Mouse (Mus musculus): ENCODE measurements around the gene Mt3. TPM values are rescaled to one million over a fixed set of nuclear protein-coding genes. Genes with fewer than 3 reads are reported as not detected.

The Mt3 gene
- polyA plus RNA-seq, 1 experiment from 2014 or later: 7.0 TPM

- H3K4me1 ChIP-seq (ENCODE audit: control insufficient read depth, insufficient read depth, low read length): peaks cover 6% of the 10 kb centered on the region
- H3K27me3 ChIP-seq (ENCODE audit: control insufficient read depth, insufficient read depth, low read length): peaks cover 46% of the 10 kb centered on the region
- ATAC-seq (replicated peaks; ENCODE audit: insufficient number of reproducible peaks, low FRiP score, low TSS enrichment, low read depth) (no peak), DNase-seq (ENCODE audit: low spot score) (no peak)
- no peak overlapping the region for H3K9ac ChIP-seq (replicated peaks; ENCODE audit: low read length)
- WGBS: 42% methylated on average over 11 of the region's 11 CpGs
- H3K4me2 ChIP-seq (ENCODE audit: low read depth, low read length): no peak overlapping the region; the same call in 1 of the 2 replicates
- no peak overlapping the region for H3K27ac ChIP-seq (replicated peaks; ENCODE audit: low read depth, low read length)
- H3K4me3 ChIP-seq (ENCODE audit: low read depth, low read length): no peak overlapping the region
- no peaks in the 10 kb centered on the region for H3K36me3 ChIP-seq (replicated peaks; ENCODE audit: control insufficient read depth, insufficient read depth, low read depth, low read length)
- no peaks in the 10 kb centered on the region for H3K9me3 ChIP-seq (replicated peaks; ENCODE audit: control insufficient read depth, low read length)
Measured at GRCm38 (mm10) chr8:94173848-94174403, 21.5 kb downstream of the Mt3 start.

- DNase-seq (ENCODE audit: low spot score) (peak; percentile 56), ATAC-seq (replicated peaks; ENCODE audit: insufficient number of reproducible peaks, low FRiP score, low TSS enrichment, low read depth) (no peak)
- Histone ChIP-seq H3K4me2 (ENCODE audit: low read depth, low read length) (no peak overlapping the region), H3K9ac (replicated peaks; ENCODE audit: low read length) (no peak overlapping the region), H3K36me3 (replicated peaks; ENCODE audit: control insufficient read depth, insufficient read depth, low read depth, low read length) (no peaks in the 10 kb centered on the region), H3K4me1 (ENCODE audit: control insufficient read depth, insufficient read depth, low read length) (peaks cover 7% of the 10 kb centered on the region), H3K9me3 (replicated peaks; ENCODE audit: control insufficient read depth, low read length) (no peaks in the 10 kb centered on the region), H3K4me3 (ENCODE audit: low read depth, low read length) (no peak overlapping the region), H3K27ac (replicated peaks; ENCODE audit: low read depth, low read length) (no peak overlapping the region), H3K27me3 (ENCODE audit: control insufficient read depth, insufficient read depth, low read length) (peaks cover 51% of the 10 kb centered on the region)
- WGBS: 20% methylated on average over 7 of the region's 7 CpGs
Measured at GRCm38 (mm10) chr8:94174619-94175213, 22.3 kb downstream of the Mt3 start.

- H3K27me3 ChIP-seq (ENCODE audit: control insufficient read depth, insufficient read depth, low read length): peaks cover 49% of the 10 kb centered on the region
- no peak overlapping the region for H3K4me3 ChIP-seq (ENCODE audit: low read depth, low read length)
- H3K36me3 ChIP-seq (replicated peaks; ENCODE audit: control insufficient read depth, insufficient read depth, low read depth, low read length): no peaks in the 10 kb centered on the region
- WGBS: 52% methylated on average over 7 of the region's 7 CpGs
- H3K4me2 ChIP-seq (ENCODE audit: low read depth, low read length): no peak overlapping the region
- no peak overlapping the region for H3K9ac ChIP-seq (replicated peaks; ENCODE audit: low read length)
- H3K4me1 ChIP-seq (ENCODE audit: control insufficient read depth, insufficient read depth, low read length): peaks cover 3% of the 10 kb centered on the region
- no peaks in the 10 kb centered on the region for H3K9me3 ChIP-seq (replicated peaks; ENCODE audit: control insufficient read depth, low read length)
- ATAC-seq (replicated peaks; ENCODE audit: insufficient number of reproducible peaks, low FRiP score, low TSS enrichment, low read depth): no peak
- no peak for DNase-seq (ENCODE audit: low spot score)
- H3K27ac ChIP-seq (replicated peaks; ENCODE audit: low read depth, low read length): no peak overlapping the region
Measured at GRCm38 (mm10) chr8:94177716-94178390, 25.4 kb downstream of the Mt3 start.

GRCm38 (mm10) chr8:94178857-94179712 lies 26.7 kb downstream of the Mt3 start, which contains the start of gene Mt1:
Gene Mt1 (plus strand): TSS chr8:94179082.
- peak within 1 kb of the TSS; percentile 25 for H3K9ac ChIP-seq (replicated peaks; ENCODE audit: low read length)
- H3K27ac ChIP-seq (replicated peaks; ENCODE audit: low read depth, low read length): no peak within 1 kb of the TSS
- peaks cover 54% of the 10 kb centered on the region for H3K27me3 ChIP-seq (ENCODE audit: control insufficient read depth, insufficient read depth, low read length)
- H3K4me1 ChIP-seq (ENCODE audit: control insufficient read depth, insufficient read depth, low read length): peaks cover 2% of the 10 kb centered on the region; the same call in 1 of the 2 replicates
- H3K36me3 ChIP-seq (replicated peaks; ENCODE audit: control insufficient read depth, insufficient read depth, low read depth, low read length): no peaks in the 10 kb centered on the region
- ATAC-seq (replicated peaks; ENCODE audit: insufficient number of reproducible peaks, low FRiP score, low TSS enrichment, low read depth) (peak; percentile 70), DNase-seq (ENCODE audit: low spot score) (peak; percentile 83)
- peak within 1 kb of the TSS; percentile 28 for H3K4me3 ChIP-seq (ENCODE audit: low read depth, low read length)
- peak within 1 kb of the TSS; percentile 62 for H3K4me2 ChIP-seq (ENCODE audit: low read depth, low read length)
- H3K9me3 ChIP-seq (replicated peaks; ENCODE audit: control insufficient read depth, low read length): no peaks in the 10 kb centered on the region
- WGBS: under 1% methylated on average over 50 of the region's 50 CpGs

GRCm38 (mm10) chr8:94179713-94180560 lies 27.5 kb downstream of the Mt3 start:
- Histone ChIP-seq H3K27ac (replicated peaks; ENCODE audit: low read depth, low read length) (no peak overlapping the region), H3K4me3 (ENCODE audit: low read depth, low read length) (peak overlapping the region; percentile 28), H3K4me1 (ENCODE audit: control insufficient read depth, insufficient read depth, low read length) (peaks cover 2% of the 10 kb centered on the region; the same call in 1 of the 2 replicates), H3K27me3 (ENCODE audit: control insufficient read depth, insufficient read depth, low read length) (peaks cover 53% of the 10 kb centered on the region), H3K36me3 (replicated peaks; ENCODE audit: control insufficient read depth, insufficient read depth, low read depth, low read length) (no peaks in the 10 kb centered on the region), H3K9me3 (replicated peaks; ENCODE audit: control insufficient read depth, low read length) (no peaks in the 10 kb centered on the region), H3K4me2 (ENCODE audit: low read depth, low read length) (peak overlapping the region; percentile 62), H3K9ac (replicated peaks; ENCODE audit: low read length) (peak overlapping the region; percentile 25; the same call in 1 of the 2 replicates)
- DNase-seq (ENCODE audit: low spot score) (no peak), ATAC-seq (replicated peaks; ENCODE audit: insufficient number of reproducible peaks, low FRiP score, low TSS enrichment, low read depth) (no peak)
- 2% methylated on average over 25 of the region's 25 CpGs for WGBS

- ATAC-seq (replicated peaks; ENCODE audit: insufficient number of reproducible peaks, low FRiP score, low TSS enrichment, low read depth): no peak
- no peak overlapping the region for H3K4me3 ChIP-seq (ENCODE audit: low read depth, low read length)
- H3K27ac ChIP-seq (replicated peaks; ENCODE audit: low read depth, low read length): no peak overlapping the region
- no peak overlapping the region for H3K9ac ChIP-seq (replicated peaks; ENCODE audit: low read length)
- H3K9me3 ChIP-seq (replicated peaks; ENCODE audit: control insufficient read depth, low read length): no peaks in the 10 kb centered on the region
- H3K27me3 ChIP-seq (ENCODE audit: control insufficient read depth, insufficient read depth, low read length): peaks cover 53% of the 10 kb centered on the region
- WGBS: 59% methylated on average over 1 of the region's 1 CpGs
- peaks cover 2% of the 10 kb centered on the region; the same call in 1 of the 2 replicates for H3K4me1 ChIP-seq (ENCODE audit: control insufficient read depth, insufficient read depth, low read length)
- DNase-seq (ENCODE audit: low spot score): no peak
- no peaks in the 10 kb centered on the region for H3K36me3 ChIP-seq (replicated peaks; ENCODE audit: control insufficient read depth, insufficient read depth, low read depth, low read length)
- no peak overlapping the region for H3K4me2 ChIP-seq (ENCODE audit: low read depth, low read length)
Measured at GRCm38 (mm10) chr8:94180561-94180908, 28.1 kb downstream of the Mt3 start.

Data from embryonic facial prominence, embryonic 11.5 days (tissue).